Mouse (Mus musculus): ENCODE results near the gene Tube1. TPM values are rescaled to one million over a fixed set of nuclear protein-coding genes. Genes with fewer than 3 reads are reported as not detected.

Gene Tube1
- polyA plus RNA-seq, 1 experiment from 2014 or later = 22.0 TPM

GRCm38 (mm10) chr10:39141401-39141800, 7.6 kb downstream of the Tube1 start:
- WGBS = 89% methylated on average over 2 of the region's 2 CpGs

GRCm38 (mm10) chr10:39142216-39142615, 8.4 kb downstream of the Tube1 start:
- Histone ChIP-seq H3K4me1 (replicated peaks) (peaks cover 3% of the 10 kb centered on the region; the same call in 1 of the 2 replicates), H3K27ac (no peak overlapping the region), H3K36me3 (peaks cover 91% of the 10 kb centered on the region), H3K4me3 (no peak overlapping the region), H3K27me3 (ENCODE audit: insufficient read depth, poor library complexity, severe bottlenecking) (no peaks in the 10 kb centered on the region), H3K9me3 (no peaks in the 10 kb centered on the region)
- WGBS = 81% methylated on average over 12 of the region's 12 CpGs
- DNase-seq (ENCODE audit: low spot score) = no peak

More at GRCm38 (mm10) chr10:39141401-39141800, 7.6 kb downstream of the Tube1 start:
- Histone ChIP-seq H3K27ac (no peak overlapping the region), H3K4me3 (no peak overlapping the region), H3K9me3 (no peaks in the 10 kb centered on the region), H3K4me1 (replicated peaks) (peaks cover 6% of the 10 kb centered on the region; the same call in 1 of the 2 replicates), H3K36me3 (peaks cover 90% of the 10 kb centered on the region), H3K27me3 (ENCODE audit: insufficient read depth, poor library complexity, severe bottlenecking) (no peaks in the 10 kb centered on the region)
- no peak for DNase-seq (ENCODE audit: low spot score)

GRCm38 (mm10) chr10:39156719-39157118, 22.9 kb downstream of the Tube1 start:
- H3K4me3 ChIP-seq = no peak overlapping the region
- no peaks in the 10 kb centered on the region for H3K27me3 ChIP-seq (ENCODE audit: insufficient read depth, poor library complexity, severe bottlenecking)
- no peak for DNase-seq (ENCODE audit: low spot score)
- H3K27ac ChIP-seq = no peak overlapping the region
- no peaks in the 10 kb centered on the region for H3K4me1 ChIP-seq (replicated peaks)
- H3K9me3 ChIP-seq = no peaks in the 10 kb centered on the region
- H3K36me3 ChIP-seq = peaks cover 17% of the 10 kb centered on the region
- WGBS = 87% methylated on average over 5 of the region's 5 CpGs

- WGBS = 98% methylated on average over 1 of the region's 1 CpGs
- Histone ChIP-seq H3K27me3 (ENCODE audit: insufficient read depth, poor library complexity, severe bottlenecking) (no peaks in the 10 kb centered on the region), H3K9me3 (no peaks in the 10 kb centered on the region), H3K4me3 (no peak overlapping the region), H3K4me1 (replicated peaks) (no peaks in the 10 kb centered on the region), H3K36me3 (peaks cover 17% of the 10 kb centered on the region; the same call in 1 of the 2 replicates), H3K27ac (no peak overlapping the region)
- no peak for DNase-seq (ENCODE audit: low spot score)
These were observed 23.5 kb downstream of the Tube1 start for GRCm38 (mm10) chr10:39157321-39157720.

GRCm38 (mm10) chr10:39158306-39158705, 24.5 kb downstream of the Tube1 start:
- Histone ChIP-seq H3K36me3 (peaks cover 15% of the 10 kb centered on the region; the same call in 1 of the 2 replicates), H3K9me3 (no peaks in the 10 kb centered on the region), H3K4me3 (no peak overlapping the region), H3K27ac (no peak overlapping the region), H3K4me1 (replicated peaks) (peaks cover 9% of the 10 kb centered on the region), H3K27me3 (ENCODE audit: insufficient read depth, poor library complexity, severe bottlenecking) (no peaks in the 10 kb centered on the region)
- 52% methylated on average over 12 of the region's 12 CpGs for WGBS
- no peak for DNase-seq (ENCODE audit: low spot score)

GRCm38 (mm10) chr10:39161406-39161805, 27.6 kb downstream of the Tube1 start:
- 97% methylated on average over 1 of the region's 1 CpGs for WGBS
- Histone ChIP-seq H3K36me3 (no peaks in the 10 kb centered on the region), H3K27ac (no peak overlapping the region), H3K4me3 (no peak overlapping the region), H3K4me1 (replicated peaks) (peaks cover 23% of the 10 kb centered on the region), H3K27me3 (ENCODE audit: insufficient read depth, poor library complexity, severe bottlenecking) (no peaks in the 10 kb centered on the region), H3K9me3 (no peaks in the 10 kb centered on the region)
- no peak for DNase-seq (ENCODE audit: low spot score)

GRCm38 (mm10) chr10:39162666-39163484, 29.1 kb downstream of the Tube1 start:
- Histone ChIP-seq H3K36me3 (no peaks in the 10 kb centered on the region), H3K27me3 (ENCODE audit: insufficient read depth, poor library complexity, severe bottlenecking) (0 out of 2 replicates have a peak, but pooled peaks cover 5% of the 10 kb centered on the region), H3K9me3 (no peaks in the 10 kb centered on the region), H3K4me1 (replicated peaks) (peaks cover 24% of the 10 kb centered on the region), H3K27ac (no peak overlapping the region), H3K4me3 (no peak overlapping the region)
- 53% methylated on average over 18 of the region's 18 CpGs for WGBS
- DNase-seq (ENCODE audit: low spot score) = peak; percentile 25

- Histone ChIP-seq H3K4me3 (no peak within 1 kb of the TSS), H3K9me3 (no peaks in the 10 kb centered on the region), H3K4me1 (replicated peaks) (peaks cover 24% of the 10 kb centered on the region), H3K27me3 (ENCODE audit: insufficient read depth, poor library complexity, severe bottlenecking) (peaks cover 6% of the 10 kb centered on the region; the same call in 1 of the 2 replicates), H3K27ac (no peak within 1 kb of the TSS), H3K36me3 (no peaks in the 10 kb centered on the region)
- DNase-seq (ENCODE audit: low spot score) = no peak
- WGBS = 84% methylated on average over 10 of the region's 10 CpGs
These were observed 29.9 kb downstream of the Tube1 start, which contains the start of gene Ccn6 for GRCm38 (mm10) chr10:39163694-39164093. Gene Ccn6 (minus strand): TSS chr10:39163794.

- Histone ChIP-seq H3K4me1 (replicated peaks) (peaks cover 35% of the 10 kb centered on the region), H3K9me3 (no peaks in the 10 kb centered on the region), H3K27me3 (ENCODE audit: insufficient read depth, poor library complexity, severe bottlenecking) (peaks cover 19% of the 10 kb centered on the region; the same call in 1 of the 2 replicates), H3K36me3 (no peaks in the 10 kb centered on the region), H3K4me3 (peak overlapping the region; percentile 26; the same call in 1 of the 2 replicates), H3K27ac (0 out of 2 replicates have a peak overlapping the region, but pooled peaks have one; percentile 53)
- 38% methylated on average over 11 of the region's 11 CpGs for WGBS
- peak; percentile 9 for DNase-seq (ENCODE audit: low spot score)
These were observed 31.9 kb downstream of the Tube1 start for GRCm38 (mm10) chr10:39165632-39166115.

GRCm38 (mm10) chr10:39167611-39168010, 33.8 kb downstream of the Tube1 start:
- Histone ChIP-seq H3K27me3 (ENCODE audit: insufficient read depth, poor library complexity, severe bottlenecking) (peaks cover 19% of the 10 kb centered on the region; the same call in 1 of the 2 replicates), H3K4me3 (no peak overlapping the region), H3K9me3 (no peaks in the 10 kb centered on the region), H3K36me3 (no peaks in the 10 kb centered on the region), H3K4me1 (replicated peaks) (peaks cover 42% of the 10 kb centered on the region), H3K27ac (no peak overlapping the region)
- DNase-seq (ENCODE audit: low spot score) = no peak
- WGBS = 77% methylated on average over 11 of the region's 11 CpGs

GRCm38 (mm10) chr10:39169642-39170041, 35.9 kb downstream of the Tube1 start:
- Histone ChIP-seq H3K27me3 (ENCODE audit: insufficient read depth, poor library complexity, severe bottlenecking) (peaks cover 19% of the 10 kb centered on the region; the same call in 1 of the 2 replicates), H3K4me1 (replicated peaks) (peaks cover 50% of the 10 kb centered on the region), H3K9me3 (no peaks in the 10 kb centered on the region), H3K36me3 (no peaks in the 10 kb centered on the region), H3K27ac (no peak overlapping the region), H3K4me3 (0 out of 2 replicates have a peak overlapping the region, but pooled peaks have one; percentile 27)
- DNase-seq (ENCODE audit: low spot score) = no peak
- 51% methylated on average over 9 of the region's 9 CpGs for WGBS

- Histone ChIP-seq H3K4me3 (peak overlapping the region; percentile 27; the same call in 1 of the 2 replicates), H3K36me3 (no peaks in the 10 kb centered on the region), H3K4me1 (replicated peaks) (peaks cover 56% of the 10 kb centered on the region), H3K27me3 (ENCODE audit: insufficient read depth, poor library complexity, severe bottlenecking) (peaks cover 19% of the 10 kb centered on the region; the same call in 1 of the 2 replicates), H3K27ac (no peak overlapping the region), H3K9me3 (no peaks in the 10 kb centered on the region)
- DNase-seq (ENCODE audit: low spot score) = peak; percentile 74
- 9% methylated on average over 8 of the region's 8 CpGs for WGBS
These were observed 36.4 kb downstream of the Tube1 start for GRCm38 (mm10) chr10:39170181-39170580.

GRCm38 (mm10) chr10:39170706-39171105, 36.9 kb downstream of the Tube1 start:
- 11% methylated on average over 6 of the region's 6 CpGs for WGBS
- no peaks in the 10 kb centered on the region for H3K36me3 ChIP-seq
- no peak overlapping the region; the same call in 1 of the 2 replicates for H3K27ac ChIP-seq
- peak overlapping the region; percentile 57; the same call in 1 of the 2 replicates for H3K4me3 ChIP-seq
- H3K9me3 ChIP-seq = no peaks in the 10 kb centered on the region
- peaks cover 19% of the 10 kb centered on the region; the same call in 1 of the 2 replicates for H3K27me3 ChIP-seq (ENCODE audit: insufficient read depth, poor library complexity, severe bottlenecking)
- no peak for DNase-seq (ENCODE audit: low spot score)
- peaks cover 53% of the 10 kb centered on the region for H3K4me1 ChIP-seq (replicated peaks)
